Mouse (Mus musculus) brain, adult 2 months (tissue): ENCODE measurements around the gene Olfr1351.
"Not testable (repeated sequence)": the region's sequence is repeated elsewhere in the genome, so short reads cannot be mapped to it uniquely, and the experiment has no call there.

ENCODE experiments used
- DNase-seq: peaks from one replicate; pipeline ENCODE4 v3.0.0; 2011; ENCODE audit warnings: low read depth, low spot score

Gene Olfr1351

DNA sequence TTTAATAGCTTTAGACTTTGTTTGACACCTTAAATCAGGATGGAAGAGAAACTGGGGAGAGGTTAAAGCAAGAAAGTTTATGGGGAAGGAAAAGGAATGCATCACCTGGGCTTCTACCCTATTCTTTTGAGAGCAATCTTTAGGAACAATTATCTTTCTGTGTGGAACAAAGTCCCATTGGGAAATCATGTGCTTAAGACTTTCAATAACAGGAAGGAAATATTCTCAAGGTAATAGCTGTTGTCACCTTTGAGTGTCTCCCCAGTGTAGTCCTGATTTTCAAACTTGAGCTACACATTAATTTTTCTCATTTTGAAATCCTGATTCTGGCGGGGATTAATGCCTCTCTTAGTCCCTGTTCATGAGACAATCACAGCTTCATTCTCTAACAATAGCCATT lies at the start of gene Olfr1351:
Gene Olfr1351, plus strand, starts transcription at position 301 of the 400 bp plus-strand sequence.
- DNase-seq, result no peak

DNA sequence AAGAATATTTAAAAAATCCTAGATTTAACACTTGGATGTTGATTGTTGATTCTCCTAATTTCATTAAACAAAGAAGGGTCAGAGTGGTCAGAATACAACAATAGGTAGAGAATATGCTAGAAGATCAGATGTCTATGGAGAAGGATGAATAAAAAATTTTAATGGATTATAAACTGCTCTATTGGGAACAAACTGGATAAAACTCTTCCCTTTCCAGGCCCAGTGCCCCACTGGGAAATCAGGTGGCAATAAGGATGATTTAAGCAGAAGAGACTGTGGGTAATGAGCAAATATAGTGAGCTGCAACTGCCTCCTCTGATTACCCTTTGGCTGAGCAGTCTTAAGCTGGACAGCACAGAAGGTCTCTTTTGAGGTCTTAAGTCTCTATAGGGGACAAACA lies 49.3 kb upstream of the Olfr1351 start, which contains the start of gene Olfr1353:
Gene Olfr1353, plus strand, starts transcription at position 301 of the 400 bp plus-strand sequence.
- not testable (repeated sequence) for DNase-seq

DNA sequence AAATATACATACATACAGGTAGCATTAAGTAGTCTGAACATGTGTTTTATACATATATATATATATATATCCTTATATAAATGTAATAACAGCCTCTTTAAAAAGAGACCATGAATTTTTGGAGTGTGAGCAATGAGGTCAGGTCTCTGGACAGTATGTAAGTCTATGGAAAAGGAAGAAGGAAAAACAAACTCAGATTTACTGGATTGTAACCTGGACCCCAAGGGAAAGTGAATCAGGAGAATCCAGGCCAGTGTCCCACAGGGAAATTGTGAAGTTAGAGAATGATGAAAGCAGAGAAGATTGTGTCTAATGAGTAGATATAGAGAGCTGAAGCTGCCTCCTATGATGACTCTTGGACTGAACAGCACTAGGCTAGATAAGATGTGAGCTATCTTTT lies 31.5 kb upstream of the Olfr1351 start, which contains the start of gene Olfr1352:
Gene Olfr1352, plus strand, starts transcription at position 301 of the 400 bp plus-strand sequence.
- DNase-seq, result no peak

DNA sequence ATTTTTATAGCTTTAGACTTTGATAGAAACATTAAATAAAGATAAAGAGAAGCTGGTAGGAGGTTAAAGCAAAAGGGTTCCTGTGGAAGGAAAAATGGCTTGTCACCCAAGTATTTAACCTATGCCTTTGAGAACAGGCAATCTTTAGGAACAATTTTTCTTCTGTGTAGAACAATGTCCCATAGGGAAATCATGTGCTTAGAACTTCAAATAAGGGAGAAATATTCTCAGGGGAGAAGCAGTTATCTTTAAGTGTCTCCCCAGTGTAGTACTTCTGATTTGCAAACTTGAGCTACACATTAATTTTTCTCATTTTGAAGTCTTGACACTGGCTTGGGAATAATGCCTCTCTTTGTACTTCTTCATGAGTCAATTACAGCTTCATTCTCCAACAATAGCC lies 16.2 kb downstream of the Olfr1351 start, which contains the start of gene Olfr57:
Gene Olfr57, plus strand, starts transcription at position 301 of the 400 bp plus-strand sequence.
- DNase-seq, result no peak

DNA sequence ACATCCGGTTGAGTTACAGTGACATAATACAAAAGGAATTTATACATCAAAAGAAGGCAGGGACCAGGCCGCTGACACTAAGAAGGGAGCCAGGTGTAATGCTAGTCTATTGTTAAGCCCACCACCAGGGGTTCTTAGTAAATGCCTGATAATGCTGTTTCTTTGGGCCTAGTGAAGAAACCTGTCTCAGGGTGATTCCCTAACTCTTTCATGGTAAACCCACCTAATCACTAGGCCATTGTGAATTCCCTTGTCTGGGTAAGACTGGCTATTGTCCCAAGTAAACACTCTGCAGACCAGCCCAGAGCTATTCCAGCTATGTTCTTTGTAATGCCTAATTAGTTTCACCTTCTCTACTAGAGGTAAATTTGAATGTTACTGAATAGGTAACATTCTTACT lies 30.2 kb downstream of the Olfr1351 start:
- not testable (repeated sequence) for DNase-seq

DNA sequence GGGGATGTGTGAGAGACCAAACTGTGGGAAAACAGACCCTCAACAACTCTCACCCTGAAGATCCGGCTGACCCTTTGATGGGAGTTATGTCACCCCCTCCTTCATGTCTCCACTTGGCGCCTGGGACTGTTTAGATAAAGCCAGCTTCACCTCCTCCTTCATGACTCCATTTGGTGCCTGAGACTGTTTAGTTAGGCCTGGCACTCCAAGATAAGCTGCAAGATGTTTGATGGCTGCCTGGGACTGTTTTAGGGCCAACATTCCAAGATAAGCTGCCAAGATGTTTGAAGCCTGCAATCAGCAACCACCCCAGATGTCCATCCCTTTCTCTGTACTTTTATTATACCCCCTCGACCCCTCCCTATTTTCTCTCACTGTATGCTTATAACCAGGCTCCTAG lies 45.1 kb downstream of the Olfr1351 start:
- not testable (repeated sequence) for DNase-seq
